Mouse (Mus musculus) liver, postnatal 0 days (tissue): Measurements from ENCODE around the gene Trim56.

ENCODE experiments used
- CTCF ChIP-seq: sonication (generic); IDR thresholded peaks from 2 replicates; pipeline ENCODE4 v1.5.1; 2016; ENCODE audit warnings: antibody characterized with exemption, low read depth
- EP300 ChIP-seq: IDR thresholded peaks from 2 replicates; pipeline ENCODE4 v1.6.1; 2016; ENCODE audit warnings: antibody characterized with exemption, low read depth, mild to moderate bottlenecking

DNA sequence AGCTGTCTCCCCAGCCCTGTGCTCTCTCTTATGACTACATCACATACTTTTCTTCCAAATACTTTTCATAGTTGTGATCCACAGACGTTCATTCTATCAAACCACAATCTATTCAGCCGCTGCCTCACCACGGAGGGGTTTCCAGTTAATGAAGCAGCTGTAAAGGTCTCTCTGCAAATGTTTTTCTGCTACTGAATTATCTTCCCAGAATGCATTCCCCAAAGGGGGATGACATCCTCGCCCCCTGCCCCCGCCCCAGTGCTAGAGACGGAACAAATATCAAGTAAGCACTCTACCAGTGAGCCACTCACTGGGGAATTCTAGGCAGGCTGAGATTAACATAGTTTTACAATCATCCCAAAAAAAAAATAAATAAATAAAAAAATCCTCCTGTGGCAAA is 7.9 kb downstream of the Trim56 start:
- TF ChIP-seq CTCF (no peak), EP300 (no peak)
